Mouse (Mus musculus) hindbrain, embryonic 14.5 days (tissue): ENCODE measurements around the gene Pink1. TPM values are rescaled to one million over a fixed set of nuclear protein-coding genes. Genes with fewer than 3 reads are reported as not detected.
"Not testable (repeated sequence)": the region's sequence is repeated elsewhere in the genome, so short reads cannot be mapped to it uniquely, and the experiment has no call there.

ENCODE experiments used
- ATAC-seq: fragments of 200-750 bp; cut with Nextera tagmentation; 2 replicates; pipeline ENCODE4 v1.8.0; 2017; ENCODE audit warnings: moderate number of reproducible peaks, mild to moderate bottlenecking, moderate TSS enrichment, moderate library complexity; ENCODE audit not compliant: low FRiP score
- DNase-seq: peaks from one replicate; pipeline ENCODE4 v3.0.0-alpha.2; 2015; ENCODE audit warnings: low spot score
- H3K27ac ChIP-seq: fragments of 300-500 bp; sonication (generic); 2 replicates; pipeline ENCODE4 v1.5.1; 2014; ENCODE audit warnings: mild to moderate bottlenecking, moderate library complexity
- H3K27me3 ChIP-seq: fragments of 300-500 bp; sonication (generic); 2 replicates; pipeline ENCODE4 v1.6.1; 2014; ENCODE audit warnings: mild to moderate bottlenecking, low read length, mixed read lengths; ENCODE audit not compliant: control insufficient read depth, insufficient read depth
- H3K36me3 ChIP-seq: fragments of 300-500 bp; sonication (generic); replicated peaks from 2 replicates; pipeline ENCODE4 v1.6.1; 2014; ENCODE audit not compliant: control insufficient read depth, insufficient read depth
- H3K4me1 ChIP-seq: fragments of 300-500 bp; sonication (generic); replicated peaks from 2 replicates; pipeline ENCODE4 v1.6.1; 2014; ENCODE audit warnings: antibody characterized with exemption, low read length, mixed read lengths; ENCODE audit not compliant: control insufficient read depth, insufficient read depth
- H3K4me2 ChIP-seq: fragments of 300-500 bp; sonication (generic); replicated peaks from 2 replicates; pipeline ENCODE4 v1.6.1; 2014; ENCODE audit warnings: mild to moderate bottlenecking, moderate library complexity
- H3K4me3 ChIP-seq: fragments of 300-500 bp; sonication (generic); replicated peaks from 2 replicates; pipeline ENCODE4 v1.5.1; 2014; ENCODE audit warnings: mild to moderate bottlenecking, low read length
- H3K9ac ChIP-seq: fragments of 300-500 bp; sonication (generic); 2 replicates; pipeline ENCODE4 v1.6.1; 2014
- H3K9me3 ChIP-seq: fragments of 300-500 bp; sonication (generic); 2 replicates; pipeline ENCODE4 v1.6.1; 2016; ENCODE audit warnings: low read length; ENCODE audit not compliant: control insufficient read depth
- WGBS: fragments of 180-500 bp; shearing (Covaris S2); extraction: QIAGEN DNeasy Blood & Tissue Kit; methylation state at CpG from one replicate; pipeline ENCODE4 v1.1.7; 2014; 5-methylcytosine and 5-hydroxymethylcytosine counted together
- polyA plus RNA-seq: library from polyadenylated mRNA; unstranded; fragments of >200 nt; fragmentation: Nextera tagmentation; extraction: Ambion mirVana; gene quantifications from 2 replicates; pipeline ENCODE4 v1.2.1, GENCODE M21; 2014

Pink1 gene
- polyA plus RNA-seq, 1 experiment from 2014 or later = 57.4 TPM

DNA sequence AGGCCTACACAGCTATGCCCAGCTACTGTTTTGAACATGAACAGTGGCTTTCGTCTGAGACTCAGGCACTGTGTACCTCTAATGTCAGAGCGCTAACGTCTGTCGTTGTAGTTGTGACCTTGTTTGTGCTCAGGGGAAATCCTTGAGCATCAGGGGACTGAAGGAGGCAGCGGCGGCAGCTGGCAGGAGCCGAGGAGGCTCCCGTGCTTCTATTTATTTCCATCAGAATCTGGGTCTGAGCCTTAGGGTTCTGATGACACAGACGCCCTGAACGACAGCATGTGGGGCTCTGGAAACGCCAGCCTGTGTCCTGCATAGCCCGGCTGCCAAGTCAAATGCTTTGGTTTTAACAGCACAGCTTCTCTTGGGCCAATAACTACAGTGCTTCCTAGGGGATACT lies 8.9 kb upstream of the Pink1 start:
- Histone ChIP-seq H3K4me3 (no peak overlapping the region), H3K9ac (no peak overlapping the region), H3K36me3 (no peaks in the 10 kb centered on the region), H3K9me3 (no peaks in the 10 kb centered on the region), H3K4me1 (no peaks in the 10 kb centered on the region), H3K27ac (no peak overlapping the region), H3K4me2 (no peak overlapping the region), H3K27me3 (no peaks in the 10 kb centered on the region)
- WGBS = 79% methylated on average over 12 of the region's 12 CpGs
- DNase-seq (no peak), ATAC-seq (no peak)

GRCm38 (mm10) chr4:138333135-138333534 lies 7.0 kb upstream of the Pink1 start:
- Histone ChIP-seq H3K36me3 (no peaks in the 10 kb centered on the region), H3K4me1 (no peaks in the 10 kb centered on the region), H3K27me3 (no peaks in the 10 kb centered on the region), H3K4me2 (no peak overlapping the region), H3K9ac (no peak overlapping the region), H3K27ac (no peak overlapping the region), H3K9me3 (no peaks in the 10 kb centered on the region), H3K4me3 (no peak overlapping the region)
- WGBS = 86% methylated on average over 4 of the region's 4 CpGs
- ATAC-seq = no peak
- no peak for DNase-seq

GRCm38 (mm10) chr4:138331647-138332046 lies 5.5 kb upstream of the Pink1 start:
- no peaks in the 10 kb centered on the region for H3K4me1 ChIP-seq
- no peak for DNase-seq
- H3K27ac ChIP-seq = no peak overlapping the region
- H3K9ac ChIP-seq = no peak overlapping the region
- no peaks in the 10 kb centered on the region for H3K27me3 ChIP-seq
- no peak overlapping the region for H3K4me3 ChIP-seq
- no peaks in the 10 kb centered on the region for H3K9me3 ChIP-seq
- no peak for ATAC-seq
- no peak overlapping the region for H3K4me2 ChIP-seq
- WGBS = 80% methylated on average over 9 of the region's 9 CpGs
- H3K36me3 ChIP-seq = no peaks in the 10 kb centered on the region

- 30% methylated on average over 15 of the region's 15 CpGs for WGBS
- no peak overlapping the region for H3K9ac ChIP-seq
- H3K27ac ChIP-seq = no peak overlapping the region
- 0 out of 2 replicates have a peak, but pooled peaks cover under 1% of the 10 kb centered on the region for H3K4me1 ChIP-seq
- no peak overlapping the region for H3K4me3 ChIP-seq
- no peak for DNase-seq
- no peaks in the 10 kb centered on the region for H3K9me3 ChIP-seq
- no peaks in the 10 kb centered on the region for H3K27me3 ChIP-seq
- H3K4me2 ChIP-seq = no peak overlapping the region
- no peaks in the 10 kb centered on the region for H3K36me3 ChIP-seq
- no peak for ATAC-seq
These were observed 4.2 kb upstream of the Pink1 start for GRCm38 (mm10) chr4:138330264-138330671.

GRCm38 (mm10) chr4:138327891-138328470 lies 1.9 kb upstream of the Pink1 start:
- 72% methylated on average over 7 of the region's 7 CpGs for WGBS
- ATAC-seq (no peak), DNase-seq (no peak)
- H3K27ac ChIP-seq = no peak overlapping the region
- H3K36me3 ChIP-seq = no peaks in the 10 kb centered on the region
- no peak overlapping the region for H3K9ac ChIP-seq
- H3K4me2 ChIP-seq = peak overlapping the region; percentile 45
- no peaks in the 10 kb centered on the region for H3K27me3 ChIP-seq
- peak overlapping the region; percentile 20 for H3K4me3 ChIP-seq
- peaks cover 16% of the 10 kb centered on the region for H3K4me1 ChIP-seq
- H3K9me3 ChIP-seq = no peaks in the 10 kb centered on the region

DNA sequence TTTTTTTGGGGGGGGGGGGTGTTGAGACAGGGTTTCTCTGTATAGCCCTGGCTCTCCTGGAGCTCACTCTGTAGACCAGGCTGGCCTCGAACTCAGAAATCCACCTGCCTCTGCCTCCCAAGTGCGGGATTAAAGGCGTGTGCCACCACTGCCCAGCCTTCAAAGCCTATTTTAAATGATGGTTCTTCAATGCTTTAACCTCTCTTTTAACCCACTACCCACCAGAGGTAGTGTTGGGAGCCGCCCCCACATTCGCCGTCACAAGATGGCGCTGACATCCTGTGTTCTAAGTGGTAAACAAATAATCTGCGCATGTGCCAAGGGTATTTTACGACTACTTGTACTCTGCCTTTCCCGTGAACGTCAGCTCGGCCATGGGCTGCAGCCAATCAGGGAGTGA lies 1.0 kb upstream of the Pink1 start:
- H3K4me1 ChIP-seq = peaks cover 18% of the 10 kb centered on the region
- H3K4me2 ChIP-seq, H3K4me3 ChIP-seq, H3K27ac ChIP-seq, ATAC-seq, H3K27me3 ChIP-seq, H3K36me3 ChIP-seq, DNase-seq, H3K9ac ChIP-seq, H3K9me3 ChIP-seq: not testable (repeated sequence)
- WGBS = 61% methylated on average over 8 of the region's 12 CpGs

- peaks cover 18% of the 10 kb centered on the region for H3K4me1 ChIP-seq
- H3K9ac ChIP-seq = peak overlapping the region; percentile 85
- WGBS = under 1% methylated on average over 40 of the region's 45 CpGs
- DNase-seq (peak; percentile 82), ATAC-seq (peak; percentile 89)
- H3K27me3 ChIP-seq = no peaks in the 10 kb centered on the region
- H3K36me3 ChIP-seq = no peaks in the 10 kb centered on the region; the same call in 1 of the 2 replicates
- peak overlapping the region; percentile 53 for H3K4me2 ChIP-seq
- peak overlapping the region; percentile 81 for H3K4me3 ChIP-seq
- H3K27ac ChIP-seq = peak overlapping the region; percentile 91
- no peaks in the 10 kb centered on the region for H3K9me3 ChIP-seq
These were observed 536 bp downstream of the Pink1 start for GRCm38 (mm10) chr4:138325466-138326076.

DNA sequence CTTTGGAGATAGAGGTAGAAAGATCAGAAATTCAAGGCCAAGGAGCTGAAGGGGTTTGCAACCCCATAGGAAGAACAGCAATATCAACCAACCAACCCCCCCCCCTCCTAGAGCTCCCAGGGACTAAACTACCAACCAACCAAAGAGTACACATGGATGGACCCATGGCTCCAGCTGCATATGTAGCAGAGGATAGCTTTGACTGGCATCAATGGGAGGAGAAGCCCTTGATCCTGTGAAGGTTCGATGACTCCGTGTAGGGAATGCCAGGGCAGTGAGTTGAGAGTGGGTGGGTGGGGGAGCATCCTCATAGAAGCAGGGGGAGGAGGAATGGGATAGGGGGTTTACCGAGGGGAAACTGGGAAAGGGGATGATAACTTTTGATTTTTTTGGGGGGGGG lies 1.7 kb downstream of the Pink1 start:
- no peak overlapping the region for H3K27ac ChIP-seq
- no peaks in the 10 kb centered on the region for H3K9me3 ChIP-seq
- H3K36me3 ChIP-seq = peaks cover 4% of the 10 kb centered on the region; the same call in 1 of the 2 replicates
- no peaks in the 10 kb centered on the region for H3K27me3 ChIP-seq
- WGBS = 94% methylated on average over 3 of the region's 3 CpGs
- H3K4me2 ChIP-seq = no peak overlapping the region
- DNase-seq (no peak), ATAC-seq (no peak)
- H3K9ac ChIP-seq = no peak overlapping the region
- H3K4me3 ChIP-seq = no peak overlapping the region
- peaks cover 18% of the 10 kb centered on the region for H3K4me1 ChIP-seq

- no peak overlapping the region for H3K4me2 ChIP-seq
- H3K9ac ChIP-seq = no peak overlapping the region
These were observed 2.4 kb downstream of the Pink1 start for GRCm38 (mm10) chr4:138323753-138324152.

More at GRCm38 (mm10) chr4:138323753-138324152, 2.4 kb downstream of the Pink1 start:
- DNase-seq (no peak), ATAC-seq (no peak)
- no peak overlapping the region for H3K4me3 ChIP-seq
- H3K36me3 ChIP-seq = peaks cover 7% of the 10 kb centered on the region
- H3K4me1 ChIP-seq = peaks cover 18% of the 10 kb centered on the region
- no peaks in the 10 kb centered on the region for H3K27me3 ChIP-seq
- WGBS = 68% methylated on average over 4 of the region's 4 CpGs
- H3K9me3 ChIP-seq = no peaks in the 10 kb centered on the region
- H3K27ac ChIP-seq = peak overlapping the region; percentile 16; the same call in 1 of the 2 replicates
